Mouse (Mus musculus): ENCODE measurements around the gene Gm20388. TPM values are rescaled to one million over a fixed set of nuclear protein-coding genes. Genes with fewer than 3 reads are reported as not detected.

The Gm20388 gene
- polyA plus RNA-seq, 1 experiment from 2014 or later: 8.3 TPM

- Histone ChIP-seq H3K36me3 (ENCODE audit: control insufficient read depth, insufficient read depth, low read length) (no peaks in the 10 kb centered on the region), H3K4me1 (replicated peaks; ENCODE audit: control insufficient read depth, insufficient read depth, low read length) (peaks cover 18% of the 10 kb centered on the region), H3K27me3 (replicated peaks; ENCODE audit: control insufficient read depth, insufficient read depth, low read length) (no peaks in the 10 kb centered on the region), H3K9ac (ENCODE audit: low read length) (no peak overlapping the region), H3K4me2 (ENCODE audit: low read length) (no peak overlapping the region), H3K27ac (ENCODE audit: low read depth) (no peak overlapping the region), H3K4me3 (ENCODE audit: low read depth, low read length) (no peak overlapping the region), H3K9me3 (ENCODE audit: control insufficient read depth, low read length) (no peaks in the 10 kb centered on the region)
- no peak for DNase-seq (ENCODE audit: low spot score)
- no peak for ATAC-seq (replicated peaks; ENCODE audit: low FRiP score, low TSS enrichment, low read depth)
- 88% methylated on average over 9 of the region's 9 CpGs for WGBS
These were observed 1433.8 kb downstream of the Gm20388 start for GRCm38 (mm10) chr8:121344486-121344885.

- Histone ChIP-seq H3K9me3 (ENCODE audit: control insufficient read depth, low read length) (no peaks in the 10 kb centered on the region), H3K27me3 (replicated peaks; ENCODE audit: control insufficient read depth, insufficient read depth, low read length) (no peaks in the 10 kb centered on the region), H3K4me3 (ENCODE audit: low read depth, low read length) (no peak overlapping the region), H3K4me2 (ENCODE audit: low read length) (no peak overlapping the region), H3K4me1 (replicated peaks; ENCODE audit: control insufficient read depth, insufficient read depth, low read length) (peaks cover 18% of the 10 kb centered on the region), H3K36me3 (ENCODE audit: control insufficient read depth, insufficient read depth, low read length) (no peaks in the 10 kb centered on the region), H3K27ac (ENCODE audit: low read depth) (no peak overlapping the region), H3K9ac (ENCODE audit: low read length) (no peak overlapping the region)
- WGBS: 66% methylated on average over 13 of the region's 13 CpGs
- DNase-seq (ENCODE audit: low spot score) (no peak), ATAC-seq (replicated peaks; ENCODE audit: low FRiP score, low TSS enrichment, low read depth) (no peak)
These were observed 1435.5 kb downstream of the Gm20388 start for GRCm38 (mm10) chr8:121346175-121346574.

- no peak overlapping the region for H3K9ac ChIP-seq (ENCODE audit: low read length)
- WGBS: 19% methylated on average over 9 of the region's 9 CpGs
- ATAC-seq (replicated peaks; ENCODE audit: low FRiP score, low TSS enrichment, low read depth) (peak; percentile 47; the same call in 1 of the 2 replicates), DNase-seq (ENCODE audit: low spot score) (no peak)
- H3K27ac ChIP-seq (ENCODE audit: low read depth): 0 out of 2 replicates have a peak overlapping the region, but pooled peaks have one; percentile 55
- no peak overlapping the region for H3K4me2 ChIP-seq (ENCODE audit: low read length)
- H3K27me3 ChIP-seq (replicated peaks; ENCODE audit: control insufficient read depth, insufficient read depth, low read length): no peaks in the 10 kb centered on the region
- no peak overlapping the region for H3K4me3 ChIP-seq (ENCODE audit: low read depth, low read length)
- no peaks in the 10 kb centered on the region for H3K9me3 ChIP-seq (ENCODE audit: control insufficient read depth, low read length)
- H3K4me1 ChIP-seq (replicated peaks; ENCODE audit: control insufficient read depth, insufficient read depth, low read length): peaks cover 18% of the 10 kb centered on the region
- H3K36me3 ChIP-seq (ENCODE audit: control insufficient read depth, insufficient read depth, low read length): no peaks in the 10 kb centered on the region
These were observed 1436.2 kb downstream of the Gm20388 start for GRCm38 (mm10) chr8:121346862-121347261.

- ATAC-seq (replicated peaks; ENCODE audit: low FRiP score, low TSS enrichment, low read depth): no peak
- no peak overlapping the region for H3K9ac ChIP-seq (ENCODE audit: low read length)
- WGBS: 31% methylated on average over 4 of the region's 4 CpGs
- no peak overlapping the region for H3K4me2 ChIP-seq (ENCODE audit: low read length)
- no peaks in the 10 kb centered on the region for H3K36me3 ChIP-seq (ENCODE audit: control insufficient read depth, insufficient read depth, low read length)
- no peaks in the 10 kb centered on the region for H3K9me3 ChIP-seq (ENCODE audit: control insufficient read depth, low read length)
- peaks cover 13% of the 10 kb centered on the region for H3K4me1 ChIP-seq (replicated peaks; ENCODE audit: control insufficient read depth, insufficient read depth, low read length)
- H3K4me3 ChIP-seq (ENCODE audit: low read depth, low read length): no peak overlapping the region
- H3K27ac ChIP-seq (ENCODE audit: low read depth): no peak overlapping the region
- H3K27me3 ChIP-seq (replicated peaks; ENCODE audit: control insufficient read depth, insufficient read depth, low read length): no peaks in the 10 kb centered on the region; the same call in 1 of the 2 replicates
- no peak for DNase-seq (ENCODE audit: low spot score)
These were observed 1438.4 kb downstream of the Gm20388 start for GRCm38 (mm10) chr8:121348998-121349397.

- no peak for ATAC-seq (replicated peaks; ENCODE audit: low FRiP score, low TSS enrichment, low read depth)
- no peak overlapping the region for H3K27ac ChIP-seq (ENCODE audit: low read depth)
- no peaks in the 10 kb centered on the region for H3K36me3 ChIP-seq (ENCODE audit: control insufficient read depth, insufficient read depth, low read length)
- H3K4me2 ChIP-seq (ENCODE audit: low read length): no peak overlapping the region
- H3K9ac ChIP-seq (ENCODE audit: low read length): no peak overlapping the region
- H3K9me3 ChIP-seq (ENCODE audit: control insufficient read depth, low read length): no peaks in the 10 kb centered on the region
- 69% methylated on average over 9 of the region's 9 CpGs for WGBS
- no peak overlapping the region for H3K4me3 ChIP-seq (ENCODE audit: low read depth, low read length)
- DNase-seq (ENCODE audit: low spot score): no peak
- H3K4me1 ChIP-seq (replicated peaks; ENCODE audit: control insufficient read depth, insufficient read depth, low read length): peaks cover 13% of the 10 kb centered on the region
- peaks cover 13% of the 10 kb centered on the region for H3K27me3 ChIP-seq (replicated peaks; ENCODE audit: control insufficient read depth, insufficient read depth, low read length)
These were observed 1440.2 kb downstream of the Gm20388 start for GRCm38 (mm10) chr8:121350803-121351202.

GRCm38 (mm10) chr8:121354844-121355243 lies 1444.2 kb downstream of the Gm20388 start:
- Histone ChIP-seq H3K9ac (ENCODE audit: low read length) (no peak overlapping the region), H3K27me3 (replicated peaks; ENCODE audit: control insufficient read depth, insufficient read depth, low read length) (peaks cover 20% of the 10 kb centered on the region), H3K9me3 (ENCODE audit: control insufficient read depth, low read length) (no peaks in the 10 kb centered on the region), H3K36me3 (ENCODE audit: control insufficient read depth, insufficient read depth, low read length) (no peaks in the 10 kb centered on the region), H3K27ac (ENCODE audit: low read depth) (no peak overlapping the region), H3K4me2 (ENCODE audit: low read length) (no peak overlapping the region), H3K4me1 (replicated peaks; ENCODE audit: control insufficient read depth, insufficient read depth, low read length) (peaks cover 15% of the 10 kb centered on the region), H3K4me3 (ENCODE audit: low read depth, low read length) (no peak overlapping the region)
- ATAC-seq (replicated peaks; ENCODE audit: low FRiP score, low TSS enrichment, low read depth) (no peak), DNase-seq (ENCODE audit: low spot score) (no peak)
- 19% methylated on average over 10 of the region's 10 CpGs for WGBS

GRCm38 (mm10) chr8:121357451-121357850 lies 1446.8 kb downstream of the Gm20388 start:
- peaks cover 32% of the 10 kb centered on the region for H3K27me3 ChIP-seq (replicated peaks; ENCODE audit: control insufficient read depth, insufficient read depth, low read length)
- no peak for DNase-seq (ENCODE audit: low spot score)
- H3K4me3 ChIP-seq (ENCODE audit: low read depth, low read length): no peak overlapping the region
- H3K4me1 ChIP-seq (replicated peaks; ENCODE audit: control insufficient read depth, insufficient read depth, low read length): peaks cover 20% of the 10 kb centered on the region
- no peak for ATAC-seq (replicated peaks; ENCODE audit: low FRiP score, low TSS enrichment, low read depth)
- no peak overlapping the region for H3K4me2 ChIP-seq (ENCODE audit: low read length)
- H3K36me3 ChIP-seq (ENCODE audit: control insufficient read depth, insufficient read depth, low read length): no peaks in the 10 kb centered on the region
- no peaks in the 10 kb centered on the region for H3K9me3 ChIP-seq (ENCODE audit: control insufficient read depth, low read length)
- H3K9ac ChIP-seq (ENCODE audit: low read length): no peak overlapping the region
- H3K27ac ChIP-seq (ENCODE audit: low read depth): no peak overlapping the region
- WGBS: 94% methylated on average over 4 of the region's 4 CpGs

- Histone ChIP-seq H3K36me3 (ENCODE audit: control insufficient read depth, insufficient read depth, low read length) (no peaks in the 10 kb centered on the region), H3K27me3 (replicated peaks; ENCODE audit: control insufficient read depth, insufficient read depth, low read length) (peaks cover 32% of the 10 kb centered on the region), H3K9ac (ENCODE audit: low read length) (no peak overlapping the region), H3K4me1 (replicated peaks; ENCODE audit: control insufficient read depth, insufficient read depth, low read length) (peaks cover 20% of the 10 kb centered on the region), H3K9me3 (ENCODE audit: control insufficient read depth, low read length) (peaks cover 5% of the 10 kb centered on the region; the same call in 1 of the 2 replicates), H3K4me2 (ENCODE audit: low read length) (peak overlapping the region; percentile 34; the same call in 1 of the 2 replicates), H3K4me3 (ENCODE audit: low read depth, low read length) (no peak overlapping the region), H3K27ac (ENCODE audit: low read depth) (peak overlapping the region; percentile 62)
- WGBS: 44% methylated on average over 4 of the region's 4 CpGs
- peak; percentile 33; the same call in 1 of the 2 replicates for ATAC-seq (replicated peaks; ENCODE audit: low FRiP score, low TSS enrichment, low read depth)
- DNase-seq (ENCODE audit: low spot score): no peak
These were observed 1448.0 kb downstream of the Gm20388 start for GRCm38 (mm10) chr8:121358609-121359008.
